Mouse (Mus musculus): ENCODE measurements at regions not wholly inside any gene's neighbourhood (a gene's known extent, or its start where the extent isn't known, plus 50 kb on each side); places are given as distances from the start of the nearest gene placed in this dataset.

GRCm38 (mm10) chr3:52179686-52180085, 74.8 kb upstream of the Maml3 start:
- Histone ChIP-seq H3K9ac (replicated peaks; ENCODE audit: low read depth, low read length) (no peak overlapping the region), H3K36me3 (ENCODE audit: control insufficient read depth, insufficient read depth, low read length) (no peaks in the 10 kb centered on the region), H3K27me3 (ENCODE audit: control insufficient read depth, insufficient read depth, low read length) (no peaks in the 10 kb centered on the region), H3K4me2 (replicated peaks; ENCODE audit: low read depth, low read length) (peak overlapping the region; percentile 35), H3K27ac (ENCODE audit: low read length) (peak overlapping the region; percentile 91), H3K4me3 (ENCODE audit: low read depth, low read length) (no peak overlapping the region), H3K9me3 (ENCODE audit: control insufficient read depth, low read depth, low read length) (no peaks in the 10 kb centered on the region), H3K4me1 (ENCODE audit: control insufficient read depth, insufficient read depth, low read length) (peaks cover 31% of the 10 kb centered on the region)
- 5% methylated on average over 12 of the region's 12 CpGs for WGBS
- peak; percentile 66 for ATAC-seq (ENCODE audit: insufficient number of reproducible peaks, insufficient read depth, low FRiP score, low read depth)

GRCm38 (mm10) chr3:52180306-52180705, 75.4 kb upstream of the Maml3 start:
- no peak overlapping the region for H3K4me2 ChIP-seq (replicated peaks; ENCODE audit: low read depth, low read length)
- peaks cover 31% of the 10 kb centered on the region for H3K4me1 ChIP-seq (ENCODE audit: control insufficient read depth, insufficient read depth, low read length)
- no peaks in the 10 kb centered on the region for H3K36me3 ChIP-seq (ENCODE audit: control insufficient read depth, insufficient read depth, low read length)
- WGBS = 51% methylated on average over 8 of the region's 8 CpGs
- no peak overlapping the region for H3K9ac ChIP-seq (replicated peaks; ENCODE audit: low read depth, low read length)
- H3K27me3 ChIP-seq (ENCODE audit: control insufficient read depth, insufficient read depth, low read length) = no peaks in the 10 kb centered on the region
- no peak overlapping the region for H3K4me3 ChIP-seq (ENCODE audit: low read depth, low read length)
- ATAC-seq (ENCODE audit: insufficient number of reproducible peaks, insufficient read depth, low FRiP score, low read depth) = 0 out of 2 replicates have a peak, but pooled peaks have one; percentile 21
- H3K27ac ChIP-seq (ENCODE audit: low read length) = peak overlapping the region; percentile 91
- no peaks in the 10 kb centered on the region for H3K9me3 ChIP-seq (ENCODE audit: control insufficient read depth, low read depth, low read length)

GRCm38 (mm10) chr3:52180785-52181184, 75.9 kb upstream of the Maml3 start:
- WGBS = 29% methylated on average over 10 of the region's 10 CpGs
- H3K4me1 ChIP-seq (ENCODE audit: control insufficient read depth, insufficient read depth, low read length) = peaks cover 31% of the 10 kb centered on the region

GRCm38 (mm10) chr3:52181326-52182101, 76.6 kb upstream of the Maml3 start:
- no peak overlapping the region for H3K4me2 ChIP-seq (replicated peaks; ENCODE audit: low read depth, low read length)
- H3K9ac ChIP-seq (replicated peaks; ENCODE audit: low read depth, low read length) = no peak overlapping the region
- no peak for ATAC-seq (ENCODE audit: insufficient number of reproducible peaks, insufficient read depth, low FRiP score, low read depth)
- peak overlapping the region; percentile 91; the same call in 1 of the 2 replicates for H3K27ac ChIP-seq (ENCODE audit: low read length)
- 85% methylated on average over 9 of the region's 9 CpGs for WGBS
- no peaks in the 10 kb centered on the region for H3K27me3 ChIP-seq (ENCODE audit: control insufficient read depth, insufficient read depth, low read length)
- H3K4me3 ChIP-seq (ENCODE audit: low read depth, low read length) = no peak overlapping the region
- H3K9me3 ChIP-seq (ENCODE audit: control insufficient read depth, low read depth, low read length) = no peaks in the 10 kb centered on the region
- H3K4me1 ChIP-seq (ENCODE audit: control insufficient read depth, insufficient read depth, low read length) = peaks cover 31% of the 10 kb centered on the region
- H3K36me3 ChIP-seq (ENCODE audit: control insufficient read depth, insufficient read depth, low read length) = no peaks in the 10 kb centered on the region

More at GRCm38 (mm10) chr3:52180785-52181184, 75.9 kb upstream of the Maml3 start:
- Histone ChIP-seq H3K4me2 (replicated peaks; ENCODE audit: low read depth, low read length) (no peak overlapping the region), H3K36me3 (ENCODE audit: control insufficient read depth, insufficient read depth, low read length) (no peaks in the 10 kb centered on the region), H3K27me3 (ENCODE audit: control insufficient read depth, insufficient read depth, low read length) (no peaks in the 10 kb centered on the region), H3K9ac (replicated peaks; ENCODE audit: low read depth, low read length) (no peak overlapping the region), H3K9me3 (ENCODE audit: control insufficient read depth, low read depth, low read length) (no peaks in the 10 kb centered on the region), H3K27ac (ENCODE audit: low read length) (peak overlapping the region; percentile 91; the same call in 1 of the 2 replicates), H3K4me3 (ENCODE audit: low read depth, low read length) (no peak overlapping the region)
- ATAC-seq (ENCODE audit: insufficient number of reproducible peaks, insufficient read depth, low FRiP score, low read depth) = peak; percentile 70; the same call in 1 of the 2 replicates

GRCm38 (mm10) chr3:52184241-52184640, 79.4 kb upstream of the Maml3 start:
- Histone ChIP-seq H3K4me1 (ENCODE audit: control insufficient read depth, insufficient read depth, low read length) (peaks cover 25% of the 10 kb centered on the region), H3K4me3 (ENCODE audit: low read depth, low read length) (no peak overlapping the region), H3K27ac (ENCODE audit: low read length) (no peak overlapping the region), H3K36me3 (ENCODE audit: control insufficient read depth, insufficient read depth, low read length) (no peaks in the 10 kb centered on the region), H3K9ac (replicated peaks; ENCODE audit: low read depth, low read length) (no peak overlapping the region), H3K4me2 (replicated peaks; ENCODE audit: low read depth, low read length) (no peak overlapping the region), H3K9me3 (ENCODE audit: control insufficient read depth, low read depth, low read length) (no peaks in the 10 kb centered on the region), H3K27me3 (ENCODE audit: control insufficient read depth, insufficient read depth, low read length) (no peaks in the 10 kb centered on the region)
- no peak for ATAC-seq (ENCODE audit: insufficient number of reproducible peaks, insufficient read depth, low FRiP score, low read depth)
- 74% methylated on average over 12 of the region's 12 CpGs for WGBS

- WGBS = 39% methylated on average over 2 of the region's 2 CpGs
- Histone ChIP-seq H3K4me2 (replicated peaks; ENCODE audit: low read depth, low read length) (no peak overlapping the region), H3K4me3 (ENCODE audit: low read depth, low read length) (no peak overlapping the region), H3K9ac (replicated peaks; ENCODE audit: low read depth, low read length) (no peak overlapping the region), H3K27me3 (ENCODE audit: control insufficient read depth, insufficient read depth, low read length) (no peaks in the 10 kb centered on the region), H3K9me3 (ENCODE audit: control insufficient read depth, low read depth, low read length) (no peaks in the 10 kb centered on the region), H3K36me3 (ENCODE audit: control insufficient read depth, insufficient read depth, low read length) (no peaks in the 10 kb centered on the region), H3K27ac (ENCODE audit: low read length) (no peak overlapping the region), H3K4me1 (ENCODE audit: control insufficient read depth, insufficient read depth, low read length) (peaks cover 15% of the 10 kb centered on the region; the same call in 1 of the 2 replicates)
- no peak for ATAC-seq (ENCODE audit: insufficient number of reproducible peaks, insufficient read depth, low FRiP score, low read depth)
These were observed 80.5 kb upstream of the Maml3 start for GRCm38 (mm10) chr3:52185351-52185750.

- no peak overlapping the region for H3K4me3 ChIP-seq (ENCODE audit: low read depth, low read length)
- 0 out of 2 replicates have a peak, but pooled peaks cover 2% of the 10 kb centered on the region for H3K4me1 ChIP-seq (ENCODE audit: control insufficient read depth, insufficient read depth, low read length)
- no peaks in the 10 kb centered on the region for H3K27me3 ChIP-seq (ENCODE audit: control insufficient read depth, insufficient read depth, low read length)
- 48% methylated on average over 4 of the region's 4 CpGs for WGBS
- no peak for ATAC-seq (ENCODE audit: insufficient number of reproducible peaks, insufficient read depth, low FRiP score, low read depth)
- H3K27ac ChIP-seq (ENCODE audit: low read length) = no peak overlapping the region
- no peak overlapping the region for H3K4me2 ChIP-seq (replicated peaks; ENCODE audit: low read depth, low read length)
- no peak overlapping the region for H3K9ac ChIP-seq (replicated peaks; ENCODE audit: low read depth, low read length)
- no peaks in the 10 kb centered on the region for H3K9me3 ChIP-seq (ENCODE audit: control insufficient read depth, low read depth, low read length)
- H3K36me3 ChIP-seq (ENCODE audit: control insufficient read depth, insufficient read depth, low read length) = no peaks in the 10 kb centered on the region
These were observed 80.7 kb upstream of the Foxo1 start for GRCm38 (mm10) chr3:52187401-52187801.

- H3K27ac ChIP-seq (ENCODE audit: low read length) = no peak overlapping the region
- no peaks in the 10 kb centered on the region for H3K9me3 ChIP-seq (ENCODE audit: control insufficient read depth, low read depth, low read length)
- H3K4me3 ChIP-seq (ENCODE audit: low read depth, low read length) = no peak overlapping the region
- peaks cover 6% of the 10 kb centered on the region; the same call in 1 of the 2 replicates for H3K4me1 ChIP-seq (ENCODE audit: control insufficient read depth, insufficient read depth, low read length)
- H3K27me3 ChIP-seq (ENCODE audit: control insufficient read depth, insufficient read depth, low read length) = no peaks in the 10 kb centered on the region
- no peaks in the 10 kb centered on the region for H3K36me3 ChIP-seq (ENCODE audit: control insufficient read depth, insufficient read depth, low read length)
- 82% methylated on average over 6 of the region's 6 CpGs for WGBS
- H3K4me2 ChIP-seq (replicated peaks; ENCODE audit: low read depth, low read length) = no peak overlapping the region
- no peak for ATAC-seq (ENCODE audit: insufficient number of reproducible peaks, insufficient read depth, low FRiP score, low read depth)
- H3K9ac ChIP-seq (replicated peaks; ENCODE audit: low read depth, low read length) = no peak overlapping the region
These were observed 79.8 kb upstream of the Foxo1 start for GRCm38 (mm10) chr3:52188303-52188702.

Measured in stomach, embryonic 14.5 days (tissue).